Mouse (Mus musculus): ENCODE results near the gene Akr7a5.
A peak's percentile ranks its signal among the peaks of the same experiment; 100 is the strongest.

Gene Akr7a5

DNA sequence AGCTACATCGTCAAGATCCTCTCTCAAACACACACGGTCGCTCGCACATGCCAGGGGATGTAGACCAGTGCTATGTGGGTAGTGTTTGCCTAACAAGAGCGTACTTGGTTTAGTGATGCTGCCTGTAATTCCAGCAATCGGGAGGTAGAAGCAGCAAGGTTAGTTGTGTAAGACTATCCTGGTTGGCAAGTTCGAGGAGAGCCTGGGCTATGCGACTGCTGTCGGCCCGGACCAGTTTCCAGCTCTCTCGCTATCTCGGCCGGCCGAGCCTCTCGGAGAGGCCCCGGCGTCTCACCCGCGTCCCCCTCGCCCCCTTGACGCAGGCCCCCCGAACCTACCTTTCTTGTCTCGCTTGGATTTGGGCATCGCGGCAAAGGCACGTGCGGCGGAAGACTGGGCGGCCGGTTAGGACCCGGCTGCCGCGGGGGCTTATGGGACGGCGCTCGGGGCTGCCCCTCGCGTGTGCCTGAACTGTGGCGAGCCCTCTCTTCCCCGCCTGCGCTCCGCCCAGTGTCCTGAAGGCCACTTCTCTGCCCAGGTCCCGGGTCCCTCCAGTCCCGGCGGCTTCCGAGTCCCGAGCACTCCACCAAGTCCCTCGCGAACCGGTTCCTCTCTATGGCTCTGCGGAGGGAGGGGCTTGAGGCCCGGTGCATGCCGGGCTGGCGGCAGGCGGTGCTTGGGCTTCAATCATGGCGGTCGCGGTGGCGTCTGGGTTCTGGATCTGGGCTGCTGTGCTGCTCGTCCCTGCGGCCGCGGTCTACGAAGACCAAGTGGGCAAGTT lies 41.6 kb downstream of the Akr7a5 start, which contains the start of the genes Mrto4, Emc1 and Ubr4:
Gene Mrto4 (minus strand): TSS at position 646 of the 781 bp plus-strand sequence.
Gene Emc1 (plus strand): TSS at position 657 of the 781 bp plus-strand sequence.
Gene Ubr4 (plus strand): TSS at position 679 of the 781 bp plus-strand sequence.
- DNase-seq (ENCODE audit: low read depth, low spot score): peak; percentile 78

GRCm38 (mm10) chr4:139352832-139353231 lies 42.3 kb downstream of the Akr7a5 start:
- peak; percentile 21 for DNase-seq (ENCODE audit: low read depth, low spot score)

DNA sequence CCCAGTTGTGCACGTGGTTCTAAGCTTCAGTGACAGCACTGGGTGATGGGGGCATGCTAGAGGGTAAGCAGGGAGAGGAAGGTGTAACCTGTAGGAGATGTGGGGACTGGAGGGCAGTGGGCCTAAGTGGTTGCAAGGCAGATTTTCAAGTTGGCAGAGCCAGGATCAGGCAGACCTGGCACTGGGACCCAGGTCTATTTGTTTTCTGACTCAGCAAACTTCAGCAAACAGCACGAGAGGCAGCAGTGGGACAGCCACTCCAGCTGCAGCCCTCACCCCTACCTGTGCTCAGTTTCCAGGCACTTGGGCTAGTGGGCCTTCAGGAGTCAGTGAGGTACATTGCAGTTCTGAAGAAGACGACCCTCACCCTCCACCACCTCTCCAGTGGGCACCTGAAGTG lies 46.7 kb downstream of the Akr7a5 start:
- DNase-seq (ENCODE audit: low read depth, low spot score): no peak

DNA sequence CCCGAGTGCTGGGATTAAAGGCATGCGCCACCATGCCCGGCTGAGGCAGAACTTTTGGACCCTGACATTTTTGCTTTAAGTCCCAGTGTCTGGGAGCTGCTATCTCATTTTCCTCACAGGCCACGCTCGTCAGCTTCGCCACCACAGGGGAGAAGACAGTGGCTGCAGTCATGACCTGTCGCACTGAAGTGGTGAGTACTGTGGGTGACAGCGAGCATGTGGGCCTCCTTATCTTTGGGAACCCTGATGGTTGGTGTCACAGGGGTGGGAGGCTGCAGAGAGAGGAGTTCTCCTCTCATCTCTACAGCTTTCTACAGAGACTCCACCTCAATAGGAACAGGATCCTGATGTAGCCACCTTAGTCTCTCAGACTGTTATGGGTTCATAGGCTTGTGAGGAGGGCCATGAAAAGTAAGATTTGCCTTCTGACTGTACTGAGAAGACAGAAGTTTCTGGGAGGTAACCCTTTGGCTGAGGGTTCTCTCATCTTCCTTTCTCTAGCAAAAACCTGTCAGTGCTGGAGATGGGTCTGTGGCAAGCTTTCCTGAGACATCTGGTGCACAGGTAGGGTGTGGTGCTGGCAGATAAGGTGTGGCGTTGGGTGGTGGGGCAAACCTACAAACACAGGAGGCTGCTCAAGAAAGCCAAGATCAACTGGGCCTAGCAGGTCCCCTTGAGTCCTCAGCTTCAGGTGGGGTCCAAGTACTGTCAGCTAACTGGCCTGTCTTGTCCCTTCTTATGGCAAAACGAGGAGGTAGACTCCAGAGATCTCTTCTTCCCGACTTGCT lies 50.4 kb downstream of the Akr7a5 start:
- DNase-seq (ENCODE audit: low read depth, low spot score): no peak

- no peak for DNase-seq (ENCODE audit: low read depth, low spot score)
Measured at GRCm38 (mm10) chr4:139367336-139367735, 56.8 kb downstream of the Akr7a5 start.
